Mouse (Mus musculus): ENCODE data around the gene Cntfr. TPM values are rescaled to one million over a fixed set of nuclear protein-coding genes. Genes with fewer than 3 reads are reported as not detected.

The Cntfr gene
- polyA plus RNA-seq, 1 experiment from 2014 or later: 0.22 TPM

GRCm38 (mm10) chr4:41636882-41637635 is 59.8 kb downstream of the Cntfr start:
- Histone ChIP-seq H3K4me3 (ENCODE audit: low read depth, low read length) (no peak overlapping the region), H3K36me3 (ENCODE audit: control insufficient read depth, insufficient read depth) (no peaks in the 10 kb centered on the region), H3K4me2 (ENCODE audit: low read depth, low read length) (no peak overlapping the region), H3K27ac (ENCODE audit: low read length) (no peak overlapping the region), H3K9ac (ENCODE audit: low read depth, low read length) (no peak overlapping the region), H3K27me3 (ENCODE audit: control insufficient read depth, insufficient read depth, low read depth, low read length) (peaks cover 15% of the 10 kb centered on the region), H3K9me3 (replicated peaks; ENCODE audit: control insufficient read depth, low read length) (no peaks in the 10 kb centered on the region), H3K4me1 (ENCODE audit: control insufficient read depth, low read depth, low read length) (peaks cover 9% of the 10 kb centered on the region)
- no peak for ATAC-seq (ENCODE audit: low read depth)
- WGBS (ENCODE audit: insufficient replicate concordance): 55% methylated on average over 10 of the region's 10 CpGs

- no peaks in the 10 kb centered on the region for H3K36me3 ChIP-seq (ENCODE audit: control insufficient read depth, insufficient read depth)
- no peaks in the 10 kb centered on the region for H3K9me3 ChIP-seq (replicated peaks; ENCODE audit: control insufficient read depth, low read length)
- 42% methylated on average over 7 of the region's 7 CpGs for WGBS (ENCODE audit: insufficient replicate concordance)
- H3K27ac ChIP-seq (ENCODE audit: low read length): no peak overlapping the region
- no peak for ATAC-seq (ENCODE audit: low read depth)
- H3K9ac ChIP-seq (ENCODE audit: low read depth, low read length): no peak overlapping the region
- peaks cover 15% of the 10 kb centered on the region for H3K27me3 ChIP-seq (ENCODE audit: control insufficient read depth, insufficient read depth, low read depth, low read length)
- no peak overlapping the region for H3K4me2 ChIP-seq (ENCODE audit: low read depth, low read length)
- H3K4me1 ChIP-seq (ENCODE audit: control insufficient read depth, low read depth, low read length): peaks cover 9% of the 10 kb centered on the region
- H3K4me3 ChIP-seq (ENCODE audit: low read depth, low read length): no peak overlapping the region
Measured at GRCm38 (mm10) chr4:41636366-41636765, 60.5 kb downstream of the Cntfr start.

DNA sequence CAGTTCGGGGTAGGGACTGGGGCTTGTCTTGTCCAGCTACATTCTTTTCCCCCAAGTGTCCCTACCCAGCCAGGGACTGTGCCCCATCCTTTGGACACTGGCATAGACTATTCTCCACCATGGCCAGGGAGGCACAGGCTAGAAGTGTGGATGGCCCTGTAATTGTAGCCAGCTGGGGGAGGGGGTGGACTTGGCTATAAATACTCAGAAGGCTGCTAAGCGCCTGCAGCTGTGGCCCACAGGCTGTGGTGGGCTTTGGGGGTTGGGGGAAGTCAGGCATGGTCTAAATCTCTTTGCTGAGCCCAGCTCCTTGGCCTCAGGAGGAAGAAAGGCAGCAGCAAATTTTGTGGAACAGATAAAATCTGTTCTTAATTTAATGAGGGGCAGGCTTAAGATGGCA is 61.0 kb downstream of the Cntfr start:
- H3K4me3 ChIP-seq (ENCODE audit: low read depth, low read length): no peak overlapping the region
- H3K36me3 ChIP-seq (ENCODE audit: control insufficient read depth, insufficient read depth): no peaks in the 10 kb centered on the region
- WGBS (ENCODE audit: insufficient replicate concordance): 41% methylated on average over 2 of the region's 2 CpGs

GRCm38 (mm10) chr4:41635224-41635623 is 61.7 kb downstream of the Cntfr start:
- H3K4me2 ChIP-seq (ENCODE audit: low read depth, low read length): no peak overlapping the region
- 49% methylated on average over 8 of the region's 8 CpGs for WGBS (ENCODE audit: insufficient replicate concordance)
- no peaks in the 10 kb centered on the region for H3K36me3 ChIP-seq (ENCODE audit: control insufficient read depth, insufficient read depth)
- no peak overlapping the region for H3K4me3 ChIP-seq (ENCODE audit: low read depth, low read length)
- no peak overlapping the region for H3K9ac ChIP-seq (ENCODE audit: low read depth, low read length)
- H3K27me3 ChIP-seq (ENCODE audit: control insufficient read depth, insufficient read depth, low read depth, low read length): peaks cover 15% of the 10 kb centered on the region
- no peak overlapping the region for H3K27ac ChIP-seq (ENCODE audit: low read length)
- ATAC-seq (ENCODE audit: low read depth): no peak
- no peaks in the 10 kb centered on the region for H3K9me3 ChIP-seq (replicated peaks; ENCODE audit: control insufficient read depth, low read length)
- peaks cover 7% of the 10 kb centered on the region for H3K4me1 ChIP-seq (ENCODE audit: control insufficient read depth, low read depth, low read length)

More for the DNA sequence above, 61.0 kb downstream of the Cntfr start:
- no peak overlapping the region for H3K9ac ChIP-seq (ENCODE audit: low read depth, low read length)
- H3K4me2 ChIP-seq (ENCODE audit: low read depth, low read length): no peak overlapping the region
- H3K9me3 ChIP-seq (replicated peaks; ENCODE audit: control insufficient read depth, low read length): no peaks in the 10 kb centered on the region
- no peak overlapping the region for H3K27ac ChIP-seq (ENCODE audit: low read length)
- peaks cover 15% of the 10 kb centered on the region for H3K27me3 ChIP-seq (ENCODE audit: control insufficient read depth, insufficient read depth, low read depth, low read length)
- peaks cover 11% of the 10 kb centered on the region for H3K4me1 ChIP-seq (ENCODE audit: control insufficient read depth, low read depth, low read length)
- ATAC-seq (ENCODE audit: low read depth): no peak

- Histone ChIP-seq H3K9me3 (replicated peaks; ENCODE audit: control insufficient read depth, low read length) (no peaks in the 10 kb centered on the region), H3K4me3 (ENCODE audit: low read depth, low read length) (no peak overlapping the region), H3K27ac (ENCODE audit: low read length) (no peak overlapping the region), H3K36me3 (ENCODE audit: control insufficient read depth, insufficient read depth) (no peaks in the 10 kb centered on the region), H3K4me2 (ENCODE audit: low read depth, low read length) (no peak overlapping the region), H3K9ac (ENCODE audit: low read depth, low read length) (no peak overlapping the region), H3K4me1 (ENCODE audit: control insufficient read depth, low read depth, low read length) (peaks cover 7% of the 10 kb centered on the region; the same call in 1 of the 2 replicates), H3K27me3 (ENCODE audit: control insufficient read depth, insufficient read depth, low read depth, low read length) (peaks cover 15% of the 10 kb centered on the region)
- WGBS (ENCODE audit: insufficient replicate concordance): 79% methylated on average over 8 of the region's 8 CpGs
- no peak for ATAC-seq (ENCODE audit: low read depth)
Measured at GRCm38 (mm10) chr4:41634631-41635030, 62.3 kb downstream of the Cntfr start.

DNA sequence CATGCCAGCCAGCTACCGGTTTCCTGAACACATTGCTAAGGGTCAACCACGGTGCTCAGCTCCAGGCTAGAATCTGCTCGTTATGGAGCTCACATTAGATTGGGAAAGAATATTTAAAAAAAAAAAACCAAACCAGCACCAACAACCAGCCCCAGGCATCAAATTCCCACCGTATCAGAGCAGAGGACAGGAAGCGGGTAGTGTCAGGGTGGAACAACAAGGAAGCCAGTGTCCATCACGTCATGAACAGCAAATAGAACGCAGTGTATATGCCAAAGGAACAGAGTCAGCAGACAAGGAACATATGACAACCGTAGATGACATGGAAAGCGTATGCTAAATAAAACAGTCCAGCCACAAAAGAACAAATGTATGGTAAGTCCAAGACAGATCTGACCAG is 63.9 kb downstream of the Cntfr start:
- peaks cover 8% of the 10 kb centered on the region; the same call in 1 of the 2 replicates for H3K4me1 ChIP-seq (ENCODE audit: control insufficient read depth, low read depth, low read length)
- ATAC-seq (ENCODE audit: low read depth): no peak

DNA sequence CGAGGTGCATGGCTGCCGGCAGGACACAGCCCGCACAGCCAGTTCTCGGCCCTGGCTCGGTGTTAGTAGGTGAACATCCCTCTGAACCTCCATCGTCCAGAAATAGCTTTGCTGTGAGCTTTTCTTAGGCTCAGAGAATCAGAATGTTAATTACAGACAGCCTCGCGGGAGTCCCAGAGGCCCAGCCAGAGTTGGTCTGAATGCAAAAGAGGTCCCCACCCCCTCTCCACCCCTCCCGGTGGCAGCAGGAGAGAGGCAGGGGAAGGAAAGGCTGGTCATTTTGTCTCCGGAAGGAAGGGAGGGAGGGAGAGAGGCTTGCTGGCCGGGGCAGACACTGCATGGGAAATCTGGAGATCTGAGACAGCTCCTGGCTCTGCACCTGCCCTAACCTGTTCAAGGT is 65.5 kb downstream of the Cntfr start:
- WGBS (ENCODE audit: insufficient replicate concordance): 5% methylated on average over 11 of the region's 11 CpGs
- Histone ChIP-seq H3K4me2 (ENCODE audit: low read depth, low read length) (0 out of 2 replicates have a peak overlapping the region, but pooled peaks have one; percentile 7), H3K9ac (ENCODE audit: low read depth, low read length) (no peak overlapping the region), H3K36me3 (ENCODE audit: control insufficient read depth, insufficient read depth) (no peaks in the 10 kb centered on the region), H3K27ac (ENCODE audit: low read length) (no peak overlapping the region), H3K27me3 (ENCODE audit: control insufficient read depth, insufficient read depth, low read depth, low read length) (no peaks in the 10 kb centered on the region), H3K4me3 (ENCODE audit: low read depth, low read length) (no peak overlapping the region), H3K4me1 (ENCODE audit: control insufficient read depth, low read depth, low read length) (peaks cover 5% of the 10 kb centered on the region; the same call in 1 of the 2 replicates), H3K9me3 (replicated peaks; ENCODE audit: control insufficient read depth, low read length) (no peaks in the 10 kb centered on the region)
- ATAC-seq (ENCODE audit: low read depth): no peak

More for the DNA sequence above, 63.9 kb downstream of the Cntfr start:
- Histone ChIP-seq H3K9ac (ENCODE audit: low read depth, low read length) (no peak overlapping the region), H3K9me3 (replicated peaks; ENCODE audit: control insufficient read depth, low read length) (no peaks in the 10 kb centered on the region), H3K27me3 (ENCODE audit: control insufficient read depth, insufficient read depth, low read depth, low read length) (no peaks in the 10 kb centered on the region), H3K4me3 (ENCODE audit: low read depth, low read length) (no peak overlapping the region), H3K27ac (ENCODE audit: low read length) (no peak overlapping the region), H3K36me3 (ENCODE audit: control insufficient read depth, insufficient read depth) (no peaks in the 10 kb centered on the region), H3K4me2 (ENCODE audit: low read depth, low read length) (no peak overlapping the region)
- WGBS (ENCODE audit: insufficient replicate concordance): 57% methylated on average over 9 of the region's 9 CpGs

DNA sequence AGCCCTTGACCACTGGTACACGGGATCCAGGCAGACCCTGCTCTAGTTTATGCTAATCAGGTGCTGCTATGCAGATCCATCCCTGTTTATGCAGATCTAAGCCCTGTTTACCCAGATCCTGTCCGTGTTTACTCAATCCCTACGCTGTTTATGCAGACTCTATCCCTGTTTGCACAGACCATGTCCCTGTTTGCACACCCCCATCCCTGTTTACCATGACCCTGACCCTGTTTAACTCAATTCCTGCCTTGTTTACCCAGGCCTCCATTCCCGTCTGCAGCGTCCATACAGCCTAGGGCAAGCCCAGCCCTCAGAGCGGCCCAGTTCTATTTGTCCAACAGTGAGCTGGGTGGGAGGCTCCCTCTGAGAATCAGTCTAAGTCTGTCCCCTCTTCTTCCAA is 66.7 kb downstream of the Cntfr start:
- no peak overlapping the region for H3K27ac ChIP-seq (ENCODE audit: low read length)
- no peaks in the 10 kb centered on the region for H3K27me3 ChIP-seq (ENCODE audit: control insufficient read depth, insufficient read depth, low read depth, low read length)
- H3K4me1 ChIP-seq (ENCODE audit: control insufficient read depth, low read depth, low read length): peaks cover 5% of the 10 kb centered on the region; the same call in 1 of the 2 replicates
- H3K4me3 ChIP-seq (ENCODE audit: low read depth, low read length): no peak overlapping the region
- H3K4me2 ChIP-seq (ENCODE audit: low read depth, low read length): peak overlapping the region; percentile 22; the same call in 1 of the 2 replicates
- H3K9me3 ChIP-seq (replicated peaks; ENCODE audit: control insufficient read depth, low read length): no peaks in the 10 kb centered on the region
- no peak overlapping the region for H3K9ac ChIP-seq (ENCODE audit: low read depth, low read length)
- WGBS (ENCODE audit: insufficient replicate concordance): 34% methylated on average over 6 of the region's 6 CpGs
- H3K36me3 ChIP-seq (ENCODE audit: control insufficient read depth, insufficient read depth): no peaks in the 10 kb centered on the region
- ATAC-seq (ENCODE audit: low read depth): peak; percentile 87

GRCm38 (mm10) chr4:41628202-41628927 is 68.5 kb downstream of the Cntfr start:
- Histone ChIP-seq H3K9ac (ENCODE audit: low read depth, low read length) (no peak overlapping the region), H3K4me2 (ENCODE audit: low read depth, low read length) (no peak overlapping the region), H3K27me3 (ENCODE audit: control insufficient read depth, insufficient read depth, low read depth, low read length) (no peaks in the 10 kb centered on the region), H3K4me1 (ENCODE audit: control insufficient read depth, low read depth, low read length) (peaks cover 5% of the 10 kb centered on the region; the same call in 1 of the 2 replicates), H3K36me3 (ENCODE audit: control insufficient read depth, insufficient read depth) (no peaks in the 10 kb centered on the region), H3K4me3 (ENCODE audit: low read depth, low read length) (no peak overlapping the region), H3K9me3 (replicated peaks; ENCODE audit: control insufficient read depth, low read length) (no peaks in the 10 kb centered on the region), H3K27ac (ENCODE audit: low read length) (no peak overlapping the region)
- 12% methylated on average over 8 of the region's 8 CpGs for WGBS (ENCODE audit: insufficient replicate concordance)
- ATAC-seq (ENCODE audit: low read depth): no peak
